8 mouse cellular contexts compared by ENCODE assay signal in the genomic region with DNA sequence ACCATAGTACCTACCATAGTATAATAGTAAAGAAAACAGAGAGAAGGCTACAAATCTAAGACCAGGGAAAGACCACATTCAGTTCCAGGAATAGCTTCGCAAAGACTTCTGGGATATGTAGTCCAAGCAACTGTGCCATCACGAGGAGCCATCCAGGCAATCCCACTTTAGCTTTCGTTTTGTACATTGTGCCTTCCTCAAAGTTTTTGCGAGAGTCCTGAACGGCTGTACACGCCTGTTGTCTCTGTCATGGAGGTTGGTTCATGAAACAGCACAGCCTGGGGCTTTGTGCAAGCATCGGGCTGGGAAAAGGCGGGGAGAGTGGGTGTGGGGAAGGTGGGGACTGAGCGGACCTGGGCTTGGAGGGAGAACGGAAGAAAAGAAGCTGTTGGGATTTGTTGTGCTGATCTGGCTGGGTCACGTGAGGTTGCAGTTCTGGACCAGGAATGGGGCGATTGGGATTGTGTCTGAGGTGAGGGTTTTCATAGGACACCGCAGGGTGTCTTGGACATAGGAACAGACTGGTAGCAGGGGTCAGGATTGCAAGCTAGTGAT. TPM values are rescaled to one million over a fixed set of nuclear protein-coding genes. Genes with fewer than 3 reads are reported as not detected.
DNase-seq lines count a peak whose midpoint lies in the region; ATAC-seq lines count a peak whose summit lies in the region.

Gene Zfp455, plus strand, starts transcription at position 167 of the 555 bp plus-strand sequence.

- peak within 1 kb of the TSS; percentile 75 for H3K4me3 ChIP-seq in embryonic facial prominence, embryonic 15.5 days (replicated peaks)
- H3K4me3 ChIP-seq in heart, embryonic 12.5 days: peak within 1 kb of the TSS; percentile 92
- peak within 1 kb of the TSS; percentile 88 for H3K4me3 ChIP-seq in kidney, embryonic 16.5 days (ENCODE audit: low read length)
- H3K4me3 ChIP-seq in stomach, embryonic 14.5 days (ENCODE audit: low read depth, low read length): peak within 1 kb of the TSS; percentile 73

- no peaks in the 10 kb centered on the region for H3K36me3 ChIP-seq in embryonic facial prominence, embryonic 15.5 days
- H3K36me3 ChIP-seq in heart, embryonic 12.5 days: no peaks in the 10 kb centered on the region
- H3K36me3 ChIP-seq in kidney, embryonic 16.5 days (ENCODE audit: insufficient read depth, low read length): no peaks in the 10 kb centered on the region
- no peaks in the 10 kb centered on the region for H3K36me3 ChIP-seq in stomach, embryonic 14.5 days (ENCODE audit: control insufficient read depth, insufficient read depth, low read length)

- 2% methylated on average over 13 of the region's 13 CpGs for WGBS in embryonic facial prominence, embryonic 15.5 days
- WGBS in heart, embryonic 12.5 days: 5% methylated on average over 13 of the region's 13 CpGs
- under 1% methylated on average over 13 of the region's 13 CpGs for WGBS in kidney, embryonic 16.5 days
- WGBS in stomach, embryonic 14.5 days: 5% methylated on average over 13 of the region's 13 CpGs

- peak within 1 kb of the TSS; percentile 68 for H3K4me2 ChIP-seq in embryonic facial prominence, embryonic 15.5 days (replicated peaks)
- peak within 1 kb of the TSS; percentile 75 for H3K4me2 ChIP-seq in heart, embryonic 12.5 days
- H3K4me2 ChIP-seq in kidney, embryonic 16.5 days (replicated peaks; ENCODE audit: low read depth, low read length): peak within 1 kb of the TSS; percentile 60
- peak within 1 kb of the TSS; percentile 42 for H3K4me2 ChIP-seq in stomach, embryonic 14.5 days (replicated peaks; ENCODE audit: low read depth, low read length)

- peak; percentile 57 to 59 for DNase-seq in B cell, adult 2 months
- DNase-seq in adrenal gland, postnatal 4 days (ENCODE audit: low spot score in 2 of 2): peak; percentile 25 to 31
- peak; percentile 10 for DNase-seq in liver

- H3K4me1 ChIP-seq in embryonic facial prominence, embryonic 15.5 days: 0 out of 2 replicates have a peak, but pooled peaks cover 5% of the 10 kb centered on the region
- H3K4me1 ChIP-seq in heart, embryonic 12.5 days (replicated peaks): 0 out of 2 replicates have a peak, but pooled peaks cover 4% of the 10 kb centered on the region
- H3K4me1 ChIP-seq in kidney, embryonic 16.5 days (ENCODE audit: insufficient read depth, low read length): no peaks in the 10 kb centered on the region
- no peaks in the 10 kb centered on the region for H3K4me1 ChIP-seq in stomach, embryonic 14.5 days (ENCODE audit: control insufficient read depth, insufficient read depth, low read length)

- no peaks in the 10 kb centered on the region for H3K27me3 ChIP-seq in embryonic facial prominence, embryonic 15.5 days
- no peaks in the 10 kb centered on the region for H3K27me3 ChIP-seq in heart, embryonic 12.5 days (replicated peaks)
- H3K27me3 ChIP-seq in kidney, embryonic 16.5 days (ENCODE audit: insufficient read depth, low read length): no peaks in the 10 kb centered on the region
- H3K27me3 ChIP-seq in stomach, embryonic 14.5 days (ENCODE audit: control insufficient read depth, insufficient read depth, low read length): no peaks in the 10 kb centered on the region

- H3K9ac ChIP-seq in embryonic facial prominence, embryonic 15.5 days: peak within 1 kb of the TSS; percentile 77
- H3K9ac ChIP-seq in heart, embryonic 12.5 days: peak within 1 kb of the TSS; percentile 82
- peak within 1 kb of the TSS; percentile 88 for H3K9ac ChIP-seq in kidney, embryonic 16.5 days (replicated peaks; ENCODE audit: low read length)
- peak within 1 kb of the TSS; percentile 25; the same call in 1 of the 2 replicates for H3K9ac ChIP-seq in stomach, embryonic 14.5 days (replicated peaks; ENCODE audit: low read depth, low read length)

- no peaks in the 10 kb centered on the region for H3K9me3 ChIP-seq in embryonic facial prominence, embryonic 15.5 days (replicated peaks)
- H3K9me3 ChIP-seq in heart, embryonic 12.5 days (replicated peaks): no peaks in the 10 kb centered on the region
- no peaks in the 10 kb centered on the region for H3K9me3 ChIP-seq in kidney, embryonic 16.5 days (ENCODE audit: low read length)
- no peaks in the 10 kb centered on the region for H3K9me3 ChIP-seq in stomach, embryonic 14.5 days (ENCODE audit: control insufficient read depth, low read depth, low read length)

- ATAC-seq in embryonic facial prominence, embryonic 15.5 days (ENCODE audit: insufficient number of reproducible peaks, low FRiP score, low TSS enrichment, low read depth): peak; percentile 87
- ATAC-seq in heart, embryonic 12.5 days (ENCODE audit: insufficient number of reproducible peaks, low FRiP score): peak; percentile 88
- peak; percentile 93 for ATAC-seq in kidney, embryonic 16.5 days (ENCODE audit: low FRiP score, low TSS enrichment)
- ATAC-seq in monocyte, adult 5-6 weeks (replicated peaks; ENCODE audit: insufficient number of reproducible peaks, low FRiP score, low TSS enrichment, poor library complexity, severe bottlenecking): peak; percentile 88
- peak; percentile 92 for ATAC-seq in stomach, embryonic 14.5 days (ENCODE audit: insufficient number of reproducible peaks, insufficient read depth, low FRiP score, low read depth)

- no peak within 1 kb of the TSS; the same call in 1 of the 2 replicates for H3K27ac ChIP-seq in embryonic facial prominence, embryonic 15.5 days (replicated peaks)
- H3K27ac ChIP-seq in heart, embryonic 12.5 days (ENCODE audit: poor library complexity, severe bottlenecking): no peak within 1 kb of the TSS
- H3K27ac ChIP-seq in kidney, embryonic 16.5 days (ENCODE audit: low read length): 0 out of 2 replicates have a peak within 1 kb of the TSS, but pooled peaks have one; percentile 43
- H3K27ac ChIP-seq in stomach, embryonic 14.5 days (ENCODE audit: low read length): peak within 1 kb of the TSS; percentile 45; the same call in 1 of the 2 replicates

RNA-seq across cellular contexts. Expression of gene Zfp455, which starts in this region (rescaled TPM):
- 1 to 10 TPM; 3.1 to 3.6 TPM for total RNA-seq in adrenal gland, postnatal 4 days (2021)
- 2.2 and 2.6 TPM in 2 replicates for polyA plus RNA-seq in embryonic facial prominence, embryonic 15.5 days (2015; fragmentation: Nextera tagmentation; extraction: Ambion mirVana)
- 0.91 and 1.3 TPM in 2 replicates for polyA plus RNA-seq in heart, embryonic 12.5 days (2016; fragmentation: Nextera tagmentation; extraction: Ambion mirVana)
- 1.5 and 1.8 TPM in 2 replicates for polyA plus RNA-seq in kidney, embryonic 16.5 days (2015; fragmentation: Nextera tagmentation; extraction: Ambion mirVana)
- 1.7 to 3.2 TPM (median 1.8 TPM) in 3 replicates for total RNA-seq in monocyte, adult 5-6 weeks (2017)
- 1.8 and 2.2 TPM in 2 replicates for polyA plus RNA-seq in stomach, embryonic 14.5 days (2014; fragmentation: Nextera tagmentation; extraction: Ambion mirVana)

Comparison
In these comparisons a context has a peak if more than half of its experiments do, and no peak if none do; other contexts are left out.
1. H3K27ac ChIP-seq: peak in kidney, embryonic 16.5 days (single experiment) and stomach, embryonic 14.5 days (single experiment); none in embryonic facial prominence, embryonic 15.5 days (single experiment) and heart, embryonic 12.5 days (single experiment).
2. H3K9ac ChIP-seq: peak in every context shown above with its lines; median percentile 88 in kidney, embryonic 16.5 days; 82 in heart, embryonic 12.5 days; 77 in embryonic facial prominence, embryonic 15.5 days; 25 in stomach, embryonic 14.5 days.
3. Peak in every context shown above with its lines, with median percentiles within 50 percentile points of each other: DNase-seq, ATAC-seq, H3K4me2 ChIP-seq and H3K4me3 ChIP-seq.